Mouse (Mus musculus): ENCODE data around the gene Rhox2b.
"Not testable (repeated sequence)": the region's sequence is repeated elsewhere in the genome, so short reads cannot be mapped to it uniquely, and the experiment has no call there.

The Rhox2b gene

GRCm38 (mm10) chrX:37411767-37412166, at the start of gene Rhox2b:
Rhox2b (plus strand) TSS chrX:37412067.
- DNase-seq (ENCODE audit: low read depth), result not testable (repeated sequence)

DNA sequence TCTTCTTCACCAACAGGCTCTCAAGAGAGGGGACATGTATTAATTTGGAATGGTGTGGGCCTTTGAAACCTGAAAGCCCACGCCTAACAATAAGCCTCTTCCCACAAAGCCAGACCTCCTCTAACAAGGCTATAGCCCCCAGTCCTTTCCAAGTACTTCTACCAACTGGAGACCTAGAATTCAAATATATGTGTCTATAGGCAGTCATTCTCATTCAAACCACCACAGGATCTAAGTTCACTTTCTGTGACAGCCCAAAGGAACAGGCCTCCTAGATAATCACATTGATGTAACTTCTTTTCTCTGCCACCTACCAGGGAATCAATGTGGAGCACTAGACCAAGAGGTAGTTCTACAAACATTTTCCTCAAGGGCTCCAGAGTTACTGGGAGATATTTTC, 32.1 kb upstream of the Rhox2b start, which contains the start of gene Rhox3a2:
TSS of gene Rhox3a2 (plus strand) at position 301 of the 400 bp plus-strand sequence.
- DNase-seq (ENCODE audit: low read depth), result not testable (repeated sequence)

GRCm38 (mm10) chrX:37390548-37390947, 21.3 kb upstream of the Rhox2b start, which contains the start of gene Rhox4a2:
Rhox4a2 (plus strand) TSS chrX:37390848.
- DNase-seq (ENCODE audit: low read depth), result not testable (repeated sequence)

GRCm38 (mm10) chrX:37432194-37432593, 20.3 kb downstream of the Rhox2b start, which contains the start of gene Rhox4b:
Rhox4b (plus strand) TSS chrX:37432494.
- DNase-seq (ENCODE audit: low read depth), result not testable (repeated sequence)

DNA sequence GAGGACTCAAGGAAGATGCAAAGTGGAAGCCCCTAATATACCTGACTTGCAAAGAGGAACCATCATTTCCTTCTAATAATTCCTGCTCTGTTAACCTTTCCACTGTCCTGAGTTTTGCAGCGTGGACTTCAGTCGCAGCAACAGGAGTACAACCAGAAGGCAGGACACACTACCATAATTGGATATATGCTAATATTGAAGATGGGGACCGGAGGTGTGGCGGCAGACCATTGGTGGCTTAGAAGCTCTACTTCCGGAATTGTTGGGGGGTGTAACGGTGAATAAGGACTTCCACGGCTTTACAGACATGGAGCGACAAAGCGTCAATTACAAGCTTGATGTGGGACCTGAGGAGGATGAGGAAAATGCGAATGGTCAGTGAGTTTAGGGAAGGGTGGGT, 41.5 kb downstream of the Rhox2b start, which contains the start of gene Rhox2c:
TSS of gene Rhox2c (plus strand) at position 301 of the 400 bp plus-strand sequence.
- not testable (repeated sequence) for DNase-seq (ENCODE audit: low read depth)

- DNase-seq (ENCODE audit: low read depth), result not testable (repeated sequence)
Measured at GRCm38 (mm10) chrX:37458285-37458684, 46.4 kb downstream of the Rhox2b start, which contains the start of gene Rhox3c. Rhox3c (plus strand) TSS chrX:37458585.
